Mouse (Mus musculus): ENCODE measurements around the gene Lgalsl. TPM values are rescaled to one million over a fixed set of nuclear protein-coding genes. Genes with fewer than 3 reads are reported as not detected.

The Lgalsl gene
- total and polyA plus RNA-seq, 3 experiments: 11.9 to 21.1 TPM; not detected in 1

- TF ChIP-seq GABPA (IDR thresholded peaks at IDR 0.05; ENCODE audit: low read depth, low read length): no peak
- no peak for TF ChIP-seq MEF2A (IDR thresholded peaks at IDR 0.05; ENCODE audit: extremely low read depth, insufficient replicate concordance, low read depth, low read length, poor library complexity, severe bottlenecking)
Measured at GRCm38 (mm10) chr11:20829056-20829686, 1.7 kb downstream of the Lgalsl start (continued).

GRCm38 (mm10) chr11:20823961-20824360 is 6.9 kb downstream of the Lgalsl start:
- Histone ChIP-seq H3K4me3 (ENCODE audit: control insufficient read depth in 1 of 2, insufficient read depth in 1 of 2, low read depth in 2 of 2, low read length in 2 of 2) (no peak overlapping the region), H3K27me3 (ENCODE audit: control insufficient read depth in 1 of 2, insufficient read depth in 2 of 2, low read length in 2 of 2) (no peaks in the 10 kb centered on the region), H3K79me2 (ENCODE audit: control insufficient read depth, insufficient read depth, low read length, poor library complexity) (no peaks in the 10 kb centered on the region), H3K9me3 (replicated peaks; ENCODE audit: insufficient read depth, low read length) (no peaks in the 10 kb centered on the region), H3K9ac (ENCODE audit: control insufficient read depth, low read depth, low read length, poor library complexity, severe bottlenecking) (no peak overlapping the region), H3K4me1 (ENCODE audit: control insufficient read depth in 1 of 2, insufficient read depth in 2 of 2, low read length in 2 of 2) (peaks cover 5 to 6% of the 10 kb centered on the region in 2 experiments), H3K36me3 (ENCODE audit: control insufficient read depth in 1 of 2, insufficient read depth in 2 of 2, low read length in 2 of 2) (peaks cover 5 to 14% of the 10 kb centered on the region in 2 experiments; a peak in 3 of 4 replicates), H3K27ac (ENCODE audit: control insufficient read depth, low read depth, low read length) (no peak overlapping the region)
- no peak for DNase-seq (ENCODE audit: low read depth, low spot score)
- TF ChIP-seq USF1 (IDR thresholded peaks at IDR 0.05; ENCODE audit: low read depth, low read length): no peak
- TF ChIP-seq POLR2AphosphoS2 (IDR thresholded peaks at IDR 0.05; ENCODE audit: low read length): no peak
- TF ChIP-seq MYB (IDR thresholded peaks at IDR 0.05; ENCODE audit: low read depth, low read length): no peak
- no peak for TF ChIP-seq TBP (IDR thresholded peaks at IDR 0.05; ENCODE audit: low read depth, low read length)
- TF ChIP-seq CTCF (IDR thresholded peaks at IDR 0.05 in 2 of 3, conservative IDR thresholded peaks at IDR 0.05 in 1 of 3; ENCODE audit: control insufficient read depth in 1 of 3, insufficient read depth in 1 of 3, low read depth in 2 of 3, low read length in 3 of 3, poor library complexity in 1 of 3, severe bottlenecking in 1 of 3): no peak
- TF ChIP-seq SIN3A (IDR thresholded peaks at IDR 0.05; ENCODE audit: low read length): no peak
- TF ChIP-seq MAX (IDR thresholded peaks at IDR 0.05; ENCODE audit: low read length): no peak
- TF ChIP-seq TCF12 (IDR thresholded peaks at IDR 0.05; ENCODE audit: low read depth, low read length): no peak
- no peak for TF ChIP-seq BHLHE40 (IDR thresholded peaks at IDR 0.05; ENCODE audit: borderline replicate concordance, low read depth, low read length)
- TF ChIP-seq MXI1 (IDR thresholded peaks at IDR 0.05; ENCODE audit: low read depth, low read length): no peak
- TF ChIP-seq MEF2A (IDR thresholded peaks at IDR 0.05; ENCODE audit: extremely low read depth, insufficient replicate concordance, low read depth, low read length, poor library complexity, severe bottlenecking): no peak
- TF ChIP-seq CHD2 (IDR thresholded peaks at IDR 0.05; ENCODE audit: low read length): no peak
- TF ChIP-seq SMC3 (IDR thresholded peaks at IDR 0.05; ENCODE audit: low read depth, low read length): no peak
- no peak for TF ChIP-seq POLR2AphosphoS5 (IDR thresholded peaks at IDR 0.05; ENCODE audit: borderline replicate concordance, low read depth, low read length)
- TF ChIP-seq NELFE (IDR thresholded peaks at IDR 0.05; ENCODE audit: low read depth, low read length): no peak
- TF ChIP-seq HCFC1 (IDR thresholded peaks at IDR 0.05; ENCODE audit: low read depth, low read length): no peak
- TF ChIP-seq RAD21 (IDR thresholded peaks at IDR 0.05; ENCODE audit: low read depth, low read length): no peak
- TF ChIP-seq ZMIZ1 (IDR thresholded peaks at IDR 0.05; ENCODE audit: low read depth, low read length): no peak
- TF ChIP-seq UBTF (IDR thresholded peaks at IDR 0.05; ENCODE audit: borderline replicate concordance, insufficient read depth, low read depth, low read length): no peak

All from MEL (cell line).